Mouse (Mus musculus): ENCODE measurements around the gene Tatdn3. TPM values are rescaled to one million over a fixed set of nuclear protein-coding genes. Genes with fewer than 3 reads are reported as not detected.
"Not testable (repeated sequence)": the region's sequence is repeated elsewhere in the genome, so short reads cannot be mapped to it uniquely, and the experiment has no call there.

The Tatdn3 gene
- polyA plus RNA-seq, 1 experiment from 2014 or later, result 11.8 TPM

- H3K9me3 ChIP-seq, result no peaks in the 10 kb centered on the region
- H3K4me2 ChIP-seq, result no peak overlapping the region
- no peak overlapping the region for H3K9ac ChIP-seq
- WGBS, result 67% methylated on average over 7 of the region's 7 CpGs
- no peak overlapping the region for H3K4me3 ChIP-seq (replicated peaks)
- no peak overlapping the region for H3K27ac ChIP-seq
- no peak for ATAC-seq (ENCODE audit: insufficient read depth, low FRiP score, low read depth)
- no peaks in the 10 kb centered on the region for H3K4me1 ChIP-seq
- no peaks in the 10 kb centered on the region for H3K27me3 ChIP-seq (replicated peaks)
- H3K36me3 ChIP-seq, result no peaks in the 10 kb centered on the region
Measured at GRCm38 (mm10) chr1:191046231-191046824, 16.4 kb downstream of the Tatdn3 start.

- WGBS, result 89% methylated on average over 2 of the region's 2 CpGs
Measured at GRCm38 (mm10) chr1:191045264-191045663, 17.5 kb downstream of the Tatdn3 start.

GRCm38 (mm10) chr1:191042688-191043087 is 20.0 kb downstream of the Tatdn3 start:
- WGBS, result 52% methylated on average over 3 of the region's 3 CpGs
- Histone ChIP-seq H3K27me3 (replicated peaks) (no peaks in the 10 kb centered on the region), H3K9ac (no peak overlapping the region), H3K4me2 (no peak overlapping the region), H3K4me1 (no peaks in the 10 kb centered on the region), H3K36me3 (no peaks in the 10 kb centered on the region), H3K9me3 (no peaks in the 10 kb centered on the region), H3K27ac (no peak overlapping the region), H3K4me3 (replicated peaks) (no peak overlapping the region)
- ATAC-seq (ENCODE audit: insufficient read depth, low FRiP score, low read depth), result no peak

More at GRCm38 (mm10) chr1:191045264-191045663, 17.5 kb downstream of the Tatdn3 start:
- Histone ChIP-seq H3K36me3 (no peaks in the 10 kb centered on the region), H3K4me2 (no peak overlapping the region), H3K27ac (no peak overlapping the region), H3K27me3 (replicated peaks) (no peaks in the 10 kb centered on the region), H3K9me3 (no peaks in the 10 kb centered on the region), H3K4me3 (replicated peaks) (no peak overlapping the region), H3K9ac (no peak overlapping the region), H3K4me1 (no peaks in the 10 kb centered on the region)
- ATAC-seq (ENCODE audit: insufficient read depth, low FRiP score, low read depth), result no peak

GRCm38 (mm10) chr1:191042106-191042505 is 20.6 kb downstream of the Tatdn3 start:
- H3K9me3 ChIP-seq, result no peaks in the 10 kb centered on the region
- no peaks in the 10 kb centered on the region for H3K4me1 ChIP-seq
- H3K27me3 ChIP-seq (replicated peaks), result no peaks in the 10 kb centered on the region
- no peak overlapping the region for H3K4me2 ChIP-seq
- H3K9ac ChIP-seq, result no peak overlapping the region
- no peak overlapping the region for H3K4me3 ChIP-seq (replicated peaks)
- no peak for ATAC-seq (ENCODE audit: insufficient read depth, low FRiP score, low read depth)
- H3K27ac ChIP-seq, result no peak overlapping the region
- no peaks in the 10 kb centered on the region for H3K36me3 ChIP-seq
- 79% methylated on average over 5 of the region's 5 CpGs for WGBS

GRCm38 (mm10) chr1:191041352-191041751 is 21.4 kb downstream of the Tatdn3 start:
- H3K4me2 ChIP-seq, result no peak overlapping the region
- no peak overlapping the region for H3K9ac ChIP-seq
- no peaks in the 10 kb centered on the region for H3K9me3 ChIP-seq
- no peaks in the 10 kb centered on the region for H3K36me3 ChIP-seq
- H3K27ac ChIP-seq, result no peak overlapping the region
- ATAC-seq (ENCODE audit: insufficient read depth, low FRiP score, low read depth), result no peak
- no peak overlapping the region for H3K4me3 ChIP-seq (replicated peaks)
- H3K4me1 ChIP-seq, result no peaks in the 10 kb centered on the region
- no peaks in the 10 kb centered on the region for H3K27me3 ChIP-seq (replicated peaks)

- H3K4me1 ChIP-seq, result no peaks in the 10 kb centered on the region
- no peak overlapping the region for H3K27ac ChIP-seq
- H3K4me3 ChIP-seq (replicated peaks), result no peak overlapping the region
- H3K27me3 ChIP-seq (replicated peaks), result no peaks in the 10 kb centered on the region
- ATAC-seq (ENCODE audit: insufficient read depth, low FRiP score, low read depth), result no peak
- no peaks in the 10 kb centered on the region for H3K36me3 ChIP-seq
- no peak overlapping the region for H3K4me2 ChIP-seq
- H3K9me3 ChIP-seq, result no peaks in the 10 kb centered on the region
- 92% methylated on average over 4 of the region's 4 CpGs for WGBS
- no peak overlapping the region for H3K9ac ChIP-seq
Measured at GRCm38 (mm10) chr1:191037999-191038398, 24.7 kb downstream of the Tatdn3 start.

GRCm38 (mm10) chr1:191036554-191037334 is 26.0 kb downstream of the Tatdn3 start, which contains the start of gene Spata45:
Gene Spata45, plus strand, starts transcription at chr1:191036639.
- no peaks in the 10 kb centered on the region for H3K27me3 ChIP-seq (replicated peaks)
- WGBS, result 58% methylated on average over 6 of the region's 6 CpGs
- no peak for ATAC-seq (ENCODE audit: insufficient read depth, low FRiP score, low read depth)
- H3K9me3 ChIP-seq, result no peaks in the 10 kb centered on the region
- H3K36me3 ChIP-seq, result no peaks in the 10 kb centered on the region
- no peak within 1 kb of the TSS for H3K4me3 ChIP-seq (replicated peaks)
- H3K4me2 ChIP-seq, result no peak within 1 kb of the TSS
- no peak within 1 kb of the TSS for H3K9ac ChIP-seq
- H3K4me1 ChIP-seq, result no peaks in the 10 kb centered on the region
- H3K27ac ChIP-seq, result no peak within 1 kb of the TSS

GRCm38 (mm10) chr1:191035649-191036048 is 27.1 kb downstream of the Tatdn3 start:
- Histone ChIP-seq H3K4me1 (no peaks in the 10 kb centered on the region), H3K4me3 (replicated peaks) (no peak overlapping the region), H3K9ac (no peak overlapping the region), H3K4me2 (no peak overlapping the region), H3K27ac (no peak overlapping the region), H3K9me3 (no peaks in the 10 kb centered on the region), H3K36me3 (no peaks in the 10 kb centered on the region), H3K27me3 (replicated peaks) (no peaks in the 10 kb centered on the region)
- WGBS, result 35% methylated on average over 4 of the region's 4 CpGs
- ATAC-seq (ENCODE audit: insufficient read depth, low FRiP score, low read depth), result no peak

- H3K9ac ChIP-seq; H3K9me3 ChIP-seq; H3K4me3 ChIP-seq (replicated peaks); H3K4me1 ChIP-seq; ATAC-seq (ENCODE audit: insufficient read depth, low FRiP score, low read depth); H3K27ac ChIP-seq; H3K27me3 ChIP-seq (replicated peaks); H3K4me2 ChIP-seq; H3K36me3 ChIP-seq: not testable (repeated sequence)
- WGBS, result 55% methylated on average over 6 of the region's 6 CpGs
Measured at GRCm38 (mm10) chr1:191030922-191031425, 31.8 kb downstream of the Tatdn3 start.

GRCm38 (mm10) chr1:191030182-191030581 is 32.5 kb downstream of the Tatdn3 start:
- Histone ChIP-seq H3K27me3 (replicated peaks) (no peaks in the 10 kb centered on the region), H3K9ac (no peak overlapping the region), H3K4me1 (peaks cover 12% of the 10 kb centered on the region), H3K4me3 (replicated peaks) (no peak overlapping the region), H3K36me3 (no peaks in the 10 kb centered on the region), H3K4me2 (no peak overlapping the region), H3K27ac (no peak overlapping the region), H3K9me3 (no peaks in the 10 kb centered on the region)
- no peak for ATAC-seq (ENCODE audit: insufficient read depth, low FRiP score, low read depth)
- WGBS, result 68% methylated on average over 10 of the region's 10 CpGs

- Histone ChIP-seq H3K27ac (peak within 1 kb of the TSS; percentile 87), H3K9me3 (no peaks in the 10 kb centered on the region), H3K4me2 (peak within 1 kb of the TSS; percentile 93), H3K9ac (peak within 1 kb of the TSS; percentile 83), H3K27me3 (replicated peaks) (no peaks in the 10 kb centered on the region), H3K36me3 (0 out of 2 replicates have a peak, but pooled peaks cover 4% of the 10 kb centered on the region), H3K4me3 (replicated peaks) (peak within 1 kb of the TSS; percentile 75), H3K4me1 (peaks cover 17% of the 10 kb centered on the region)
- peak; percentile 100 for ATAC-seq (ENCODE audit: insufficient read depth, low FRiP score, low read depth)
- under 1% methylated on average over 50 of the region's 50 CpGs for WGBS
Measured at GRCm38 (mm10) chr1:191026021-191026713, 36.6 kb downstream of the Tatdn3 start, which contains the start of gene Flvcr1. Gene Flvcr1, minus strand, starts transcription at chr1:191026158.

Data from stomach, embryonic 15.5 days (tissue).